Mouse (Mus musculus): ENCODE results near the gene Sardh.

GRCm38 (mm10) chr2:27209816-27210215 is 38.3 kb downstream of the Sardh start:
- TF ChIP-seq CTCF (IDR thresholded peaks at IDR 0.05; ENCODE audit: borderline replicate concordance, extremely low read depth, insufficient read depth, insufficient read length) (no peak), POLR2A (IDR thresholded peaks at IDR 0.05; ENCODE audit: borderline replicate concordance, extremely low read depth, insufficient read depth, insufficient read length, poor library complexity, severe bottlenecking) (no peak)

Data from brain, embryonic 14.5 days (tissue).